Mouse (Mus musculus) urinary bladder, adult 18-20 months (tissue): ENCODE results near the gene Cdk9.

ENCODE experiments used
- DNase-seq, 2 experiments: peaks; one replicate each; pipeline ENCODE4 v3.0.0; 2022; ENCODE audit warnings: low spot score in 2 of 2, mixed read lengths in 2 of 2

Gene Cdk9

DNA sequence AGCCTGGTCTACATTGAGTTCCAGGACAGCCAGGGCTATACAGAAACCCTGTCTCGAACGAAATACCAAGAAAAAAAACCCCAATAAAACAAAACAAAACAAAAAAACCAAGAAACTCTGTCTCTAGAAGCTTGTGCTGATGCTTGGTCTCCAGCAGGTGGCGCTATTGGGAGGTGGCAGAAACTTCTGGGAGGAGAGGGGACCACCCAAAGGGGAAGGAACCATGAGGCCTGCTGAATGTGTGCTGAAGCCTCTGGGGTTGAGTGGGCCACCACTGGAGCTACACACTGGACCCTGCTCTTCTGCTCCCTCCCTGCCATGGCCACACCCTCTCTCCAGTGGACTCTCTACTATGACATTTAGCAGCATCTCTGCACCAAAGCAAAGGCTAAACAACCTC is 4.2 kb downstream of the Cdk9 start:
- no peak for DNase-seq

GRCm38 (mm10) chr2:32706971-32707370 is 5.9 kb downstream of the Cdk9 start:
- DNase-seq: no peak

DNA sequence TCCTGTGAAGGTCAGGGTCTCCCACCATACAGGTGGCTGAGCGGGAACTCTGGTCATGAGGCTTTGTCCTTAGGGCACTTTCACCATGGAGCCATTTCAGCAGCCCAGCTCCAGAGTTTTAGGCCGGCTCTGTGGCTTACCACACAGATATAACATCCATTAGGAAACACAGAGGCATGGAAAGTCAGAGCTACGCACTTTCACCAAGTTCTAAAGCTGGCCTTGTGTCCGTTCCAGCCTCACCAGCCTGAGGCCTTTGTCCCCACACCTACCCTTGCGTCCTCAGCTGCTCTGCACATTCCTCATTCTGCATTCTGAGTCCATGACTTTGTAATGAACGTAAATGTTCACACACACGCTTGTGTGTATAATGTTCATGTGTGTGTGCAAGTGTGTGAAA is 7.9 kb downstream of the Cdk9 start:
- no peak for DNase-seq

GRCm38 (mm10) chr2:32704021-32704421 is 8.9 kb downstream of the Cdk9 start, which contains the start of gene Fpgs:
Gene Fpgs, minus strand, starts transcription at chr2:32704145.
- no peak for DNase-seq

- no peak for DNase-seq
Observed at GRCm38 (mm10) chr2:32703046-32703445, 9.8 kb downstream of the Cdk9 start.

DNA sequence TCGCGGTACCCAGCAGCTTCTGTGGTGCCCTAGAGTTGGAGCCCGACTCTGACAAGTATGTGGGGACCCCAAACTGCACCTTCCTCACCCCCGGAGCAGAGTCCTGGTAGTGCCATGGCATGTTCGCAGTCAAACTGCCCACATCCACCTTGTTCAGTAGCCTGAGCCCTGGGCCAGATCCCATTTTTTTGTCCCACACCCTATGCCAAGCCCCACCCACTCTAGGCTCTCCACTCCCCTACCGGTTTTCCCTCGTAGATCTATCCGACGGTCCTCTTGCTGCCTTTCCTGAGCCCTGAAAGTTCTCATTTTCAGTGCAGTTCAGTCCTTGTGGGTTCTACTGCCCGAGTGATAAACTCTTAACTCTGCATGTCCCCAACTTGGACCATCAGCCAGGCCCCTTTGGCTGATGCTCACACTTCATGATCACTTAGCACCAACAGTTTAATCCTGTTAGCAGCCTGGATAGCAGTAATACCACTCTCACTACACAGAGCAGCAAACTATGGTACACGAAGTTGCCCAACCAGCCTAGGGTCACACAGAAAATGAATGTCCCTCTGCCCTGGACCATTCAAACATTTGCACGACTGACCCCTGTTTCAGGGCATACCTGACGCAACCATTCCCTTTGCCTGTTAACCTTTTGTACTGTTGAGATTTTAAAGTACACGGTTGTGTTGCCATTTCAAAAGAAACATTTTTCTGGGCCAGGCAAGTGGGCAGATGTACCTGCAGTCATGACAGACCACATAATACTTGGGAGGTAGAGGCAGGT is 11.7 kb downstream of the Cdk9 start:
- no peak for DNase-seq

DNA sequence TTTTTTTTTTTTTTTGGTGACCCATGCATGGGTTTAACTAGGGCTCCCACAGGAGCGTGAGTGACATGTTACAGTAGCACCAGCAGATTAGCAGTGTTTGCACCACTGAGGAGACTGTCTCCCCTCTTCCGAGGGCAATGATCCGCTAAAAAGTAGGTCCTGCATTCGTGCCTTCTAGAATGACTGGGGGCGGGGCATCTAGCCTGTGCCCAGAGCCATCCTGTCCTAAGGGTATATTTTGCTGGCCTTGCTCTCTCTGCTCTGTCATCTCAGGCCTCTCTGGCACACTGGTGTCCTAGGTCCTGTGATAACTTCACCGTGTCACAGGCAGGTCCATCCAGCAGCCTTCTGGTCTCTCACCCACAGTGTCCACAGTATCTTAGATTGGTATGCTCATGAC is 13.2 kb downstream of the Cdk9 start:
- DNase-seq: no peak

GRCm38 (mm10) chr2:32694691-32695090 is 18.2 kb downstream of the Cdk9 start:
- no peak for DNase-seq

GRCm38 (mm10) chr2:32693823-32694411 is 19.0 kb downstream of the Cdk9 start:
- DNase-seq: peak; percentile 86 to 92

- DNase-seq: no peak
Observed at GRCm38 (mm10) chr2:32693282-32693681, 19.6 kb downstream of the Cdk9 start.

GRCm38 (mm10) chr2:32692496-32692895 is 20.4 kb downstream of the Cdk9 start:
- DNase-seq: no peak

DNA sequence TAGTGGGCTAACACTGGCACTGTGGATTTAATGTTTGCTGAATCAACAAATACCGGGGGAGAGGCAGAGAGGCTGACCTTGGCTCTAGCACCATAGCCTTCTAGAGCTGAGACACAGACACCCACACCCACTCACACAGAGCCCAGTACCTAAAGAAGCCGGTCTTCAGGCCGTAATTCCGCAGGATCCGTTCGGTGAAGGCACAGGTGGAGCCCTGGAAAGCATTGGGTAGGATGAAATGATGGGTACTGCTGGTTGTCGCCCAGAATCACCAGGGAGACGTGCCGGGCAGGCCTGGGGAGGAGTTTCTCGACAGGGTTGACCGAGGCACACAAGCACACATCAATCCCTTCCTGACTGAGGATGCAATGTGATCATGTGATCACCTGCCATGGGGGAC is 21.8 kb downstream of the Cdk9 start:
- no peak for DNase-seq

DNA sequence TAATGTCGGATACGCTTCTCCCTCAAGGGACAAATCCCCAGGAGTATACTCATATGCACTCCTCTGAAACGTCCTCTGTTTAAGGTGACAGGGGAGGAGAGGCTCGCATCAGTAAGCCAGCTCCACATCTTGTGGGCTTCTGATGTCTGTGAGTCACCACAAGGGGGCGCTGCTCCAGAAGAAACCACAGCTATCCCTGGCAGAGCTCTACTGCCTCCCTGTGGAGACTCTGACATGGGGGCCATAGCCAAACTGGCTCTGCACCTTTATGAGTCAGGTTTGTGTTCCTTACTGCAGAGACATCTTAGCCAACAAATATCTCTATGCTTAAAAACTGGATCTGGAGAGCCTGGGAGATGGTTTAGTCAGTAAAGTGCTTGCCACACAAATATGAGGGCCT is 23.5 kb downstream of the Cdk9 start:
- peak; percentile 78 to 83 for DNase-seq

DNA sequence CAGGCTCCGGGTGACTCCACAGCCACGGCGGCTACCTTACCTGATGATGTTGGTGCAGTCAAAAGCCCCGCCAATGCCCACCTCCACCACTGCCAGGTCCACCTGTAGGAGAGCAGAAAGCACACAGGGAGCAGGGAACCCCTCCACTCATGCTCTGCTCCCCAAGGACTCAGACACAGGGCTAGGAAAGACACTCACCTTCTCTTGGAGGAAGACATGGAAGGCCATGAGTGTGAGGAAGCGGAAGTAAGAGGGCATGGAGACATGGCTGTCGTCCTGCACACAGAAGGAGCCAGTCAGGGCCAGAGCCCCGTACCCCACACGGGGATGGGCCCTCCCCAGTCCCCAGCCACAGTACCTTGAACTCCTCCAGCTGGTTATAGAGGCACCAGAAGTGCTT is 25.3 kb downstream of the Cdk9 start:
- DNase-seq: no peak

GRCm38 (mm10) chr2:32686640-32687039 is 26.2 kb downstream of the Cdk9 start:
- no peak for DNase-seq

DNA sequence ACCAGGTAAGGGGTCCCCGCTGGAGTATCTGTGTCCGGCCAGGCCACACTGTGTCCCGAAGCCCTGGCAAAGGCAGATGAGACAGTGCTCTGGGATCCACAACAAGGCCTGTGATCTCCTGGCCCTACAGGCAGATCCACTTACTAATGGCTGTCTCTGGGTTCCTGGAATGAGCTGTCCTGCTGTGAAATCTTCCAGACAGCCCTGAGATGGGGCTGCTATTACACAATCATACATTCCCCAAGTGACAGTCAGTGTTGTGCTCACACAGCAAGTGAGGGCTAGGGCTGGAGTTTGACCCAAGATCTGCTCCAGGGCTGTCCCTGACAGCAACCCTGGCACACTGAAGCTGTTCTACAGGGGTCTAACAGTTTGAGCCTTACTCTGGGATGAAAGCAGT is 27.1 kb downstream of the Cdk9 start:
- no peak for DNase-seq

DNA sequence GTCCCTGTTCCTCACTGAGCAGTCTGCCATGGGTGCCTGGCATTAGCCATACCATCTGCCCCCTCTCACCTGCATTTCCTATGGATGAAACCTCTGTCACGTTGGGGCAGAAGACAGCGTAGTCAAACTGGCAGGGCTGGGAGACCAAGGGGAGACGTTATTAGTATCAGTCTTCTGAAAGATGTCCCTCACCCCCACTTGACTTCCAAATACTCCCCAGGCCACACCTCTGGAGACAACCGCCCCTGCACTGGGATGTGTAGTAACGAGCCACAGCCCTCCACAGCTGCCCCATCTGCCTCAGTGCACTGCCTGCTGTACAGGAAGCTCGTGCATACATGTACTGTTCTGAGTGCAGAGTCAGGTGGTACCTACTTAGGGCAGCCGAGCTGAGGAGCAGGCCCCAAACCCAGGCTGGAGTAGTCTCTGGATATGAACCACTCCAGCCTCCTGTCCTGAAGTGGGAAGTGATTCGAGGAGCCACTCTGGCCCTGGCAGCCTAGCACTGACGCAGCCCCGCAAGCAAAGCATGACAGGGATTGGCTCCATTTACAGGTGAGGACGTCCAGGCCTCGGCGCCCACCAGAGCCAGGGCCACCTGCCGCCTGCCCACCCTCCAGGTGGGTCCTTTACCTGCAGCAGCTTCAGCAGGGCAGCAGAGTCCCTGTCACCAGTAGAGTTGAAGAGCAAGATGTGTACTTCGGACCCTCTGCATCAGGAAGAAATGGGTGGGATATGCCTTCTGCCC is 28.0 kb downstream of the Cdk9 start:
- DNase-seq: no peak

DNA sequence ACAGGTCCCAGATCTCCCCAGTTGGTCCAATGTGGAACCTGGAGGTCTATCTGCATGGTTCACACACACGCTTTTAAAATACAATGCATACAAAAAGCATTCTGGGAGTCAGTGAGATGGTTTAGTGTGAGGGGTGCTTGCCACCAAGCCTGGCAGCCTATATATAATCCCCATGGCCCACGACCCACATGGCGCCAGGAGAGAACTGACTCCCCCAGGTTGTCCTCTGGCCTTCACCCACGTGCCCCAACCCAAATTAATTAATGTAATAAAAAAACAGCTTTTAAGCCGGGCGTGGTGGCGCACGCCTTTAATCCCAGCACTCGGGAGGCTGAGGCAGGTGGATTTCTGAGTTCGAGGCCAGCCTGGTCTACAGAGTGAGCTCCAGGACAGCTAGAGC is 29.2 kb downstream of the Cdk9 start:
- DNase-seq: no peak

DNA sequence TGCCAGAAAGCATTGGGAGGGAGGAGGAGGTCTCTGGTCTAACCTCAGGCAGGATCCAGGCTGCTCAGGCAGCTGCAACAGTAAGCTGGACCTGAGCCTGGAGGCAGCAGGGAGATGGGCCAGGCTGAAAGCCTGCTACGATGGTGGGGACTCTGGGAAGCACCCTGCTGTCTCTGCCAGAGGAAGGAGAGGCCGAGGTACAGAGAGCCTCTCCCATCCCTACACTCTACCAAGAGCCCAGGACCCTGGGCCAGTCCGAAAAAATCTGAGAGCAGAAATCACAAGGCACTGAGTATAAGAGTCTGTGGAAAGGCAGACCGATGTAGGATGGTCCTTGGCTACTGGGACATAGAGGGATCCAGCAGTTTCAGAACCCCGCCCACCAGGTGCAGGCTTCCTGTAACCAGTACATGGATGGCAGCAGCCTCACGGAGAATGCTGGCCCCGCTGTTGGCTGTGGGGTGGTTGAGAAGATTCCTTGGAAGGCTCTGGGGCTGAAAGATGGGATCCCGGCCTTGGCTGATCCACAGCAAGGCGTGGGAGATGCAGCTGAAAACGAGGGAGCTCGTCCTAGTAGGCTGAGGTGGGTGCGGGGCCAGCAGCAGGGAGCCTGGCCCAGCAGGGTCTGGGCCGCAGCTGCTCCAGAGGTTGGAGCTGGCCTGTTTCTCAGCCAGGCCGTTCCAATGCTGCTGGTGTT is 30.0 kb downstream of the Cdk9 start:
- no peak for DNase-seq

GRCm38 (mm10) chr2:32681754-32682153 is 31.1 kb downstream of the Cdk9 start:
- no peak for DNase-seq

- DNase-seq: no peak
Observed at GRCm38 (mm10) chr2:32680961-32681650, 31.8 kb downstream of the Cdk9 start.

DNA sequence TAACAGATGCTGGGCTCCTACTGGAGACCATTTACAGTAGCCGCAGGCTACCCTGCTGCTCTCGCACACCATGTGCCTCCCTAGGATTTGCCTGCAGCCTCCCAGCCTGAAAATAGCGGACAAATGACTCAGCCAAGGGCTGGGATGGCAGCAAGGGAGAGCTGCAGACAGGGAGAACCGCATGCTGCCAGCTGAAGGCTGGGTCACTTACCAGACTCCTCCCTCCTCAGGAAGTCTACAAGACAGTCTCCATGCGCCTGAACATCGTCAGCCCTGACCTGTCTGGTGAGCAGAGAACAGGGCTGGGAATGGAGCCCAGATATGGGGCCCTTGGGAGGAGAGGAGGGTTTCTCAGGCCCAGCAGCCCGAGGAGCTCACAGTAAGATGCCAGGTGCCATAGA is 32.8 kb downstream of the Cdk9 start:
- peak in 1 of 2 experiments; percentile 36 for DNase-seq
